Mouse (Mus musculus) myocyte (in vitro differentiated cells): ENCODE data around the gene Ndufaf5. TPM values are rescaled to one million over a fixed set of nuclear protein-coding genes. Genes with fewer than 3 reads are reported as not detected.

ENCODE experiments used
- H3K27me3 ChIP-seq: one replicate; pipeline ENCODE4 v1.6.1; 2011; ENCODE audit not compliant: control insufficient read depth, insufficient read depth, insufficient read length
- H3K36me3 ChIP-seq: one replicate; pipeline ENCODE4 v1.6.1; 2011; ENCODE audit not compliant: control insufficient read depth, insufficient read depth
- H3K4me2 ChIP-seq: one replicate; pipeline ENCODE4 v1.6.1; 2011; ENCODE audit warnings: low read depth, control low read depth
- H3K4me3 ChIP-seq: one replicate; pipeline ENCODE4 v1.5.1; 2011; ENCODE audit warnings: mild to moderate bottlenecking, control low read depth, moderate library complexity
- H3K79me2 ChIP-seq: one replicate; pipeline ENCODE4 v1.6.1; 2011; ENCODE audit not compliant: control insufficient read depth, insufficient read depth
- H3ac ChIP-seq: one replicate; pipeline ENCODE4 v1.6.1; 2011; ENCODE audit not compliant: control insufficient read depth, insufficient read length
- CEBPB ChIP-seq: IDR thresholded peaks from 2 replicates; pipeline ENCODE4 v1.6.1; 2011; ENCODE audit warnings: mild to moderate bottlenecking, moderate library complexity; ENCODE audit not compliant: poor library complexity, insufficient read depth, severe bottlenecking
- E2F4 ChIP-seq: IDR thresholded peaks from one replicate; pipeline ENCODE4 v1.6.1; 2011; ENCODE audit warnings: mild to moderate bottlenecking, control low read depth, moderate library complexity; ENCODE audit not compliant: insufficient read depth
- MAX ChIP-seq: IDR thresholded peaks from one replicate; pipeline ENCODE4 v1.6.1; 2011; ENCODE audit warnings: low read depth, mild to moderate bottlenecking, control low read depth
- MYOD1 ChIP-seq, 3 experiments: IDR thresholded peaks; one replicate each; pipeline ENCODE4 v1.6.1; 2011; ENCODE audit warnings: control low read depth in 2 of 3, low read depth in 2 of 3, mild to moderate bottlenecking in 2 of 3, moderate library complexity in 1 of 3; ENCODE audit not compliant: insufficient read length in 2 of 3, control insufficient read depth in 1 of 3
- MYOG ChIP-seq, 3 experiments: IDR thresholded peaks; one replicate each; pipeline ENCODE4 v1.6.1; 2011; ENCODE audit warnings: control low read depth in 2 of 3, low read depth in 2 of 3, mild to moderate bottlenecking in 2 of 3; ENCODE audit not compliant: insufficient read length in 2 of 3, control insufficient read depth in 1 of 3, insufficient read depth in 1 of 3
- POLR2A ChIP-seq: IDR thresholded peaks from one replicate; pipeline ENCODE4 v1.6.1; 2011; ENCODE audit warnings: low read depth, mild to moderate bottlenecking, control low read depth, moderate library complexity; ENCODE audit not compliant: insufficient read length
- POLR2AphosphoS2 ChIP-seq: IDR thresholded peaks from one replicate; pipeline ENCODE4 v1.6.1; 2011; ENCODE audit warnings: low read depth, control low read depth; ENCODE audit not compliant: insufficient read length
- REST ChIP-seq: IDR thresholded peaks from one replicate; pipeline ENCODE4 v1.6.1; 2011; ENCODE audit warnings: mild to moderate bottlenecking, control low read depth, moderate library complexity; ENCODE audit not compliant: insufficient read depth, insufficient read length
- SRF ChIP-seq: IDR thresholded peaks from one replicate; pipeline ENCODE4 v1.6.1; 2011; ENCODE audit warnings: low read depth; ENCODE audit not compliant: control insufficient read depth, insufficient read length
- TCF12 ChIP-seq: IDR thresholded peaks from one replicate; pipeline ENCODE4 v1.6.1; 2011; ENCODE audit warnings: mild to moderate bottlenecking, control low read depth; ENCODE audit not compliant: poor library complexity, insufficient read depth, severe bottlenecking
- TCF3 ChIP-seq: IDR thresholded peaks from one replicate; pipeline ENCODE4 v1.6.1; 2011; ENCODE audit warnings: low read depth, control low read depth; ENCODE audit not compliant: insufficient read length
- USF1 ChIP-seq: IDR thresholded peaks from one replicate; pipeline ENCODE4 v1.6.1; 2011; ENCODE audit warnings: low read depth, mild to moderate bottlenecking, control low read depth, moderate library complexity
- polyA plus RNA-seq: library from polyadenylated mRNA; unstranded; fragments of >200 nt; fragmentation: generic; extraction: Trizol; gene quantifications from one replicate; pipeline ENCODE4 v1.2.1, GENCODE M21; 2012; ENCODE audit warnings: missing spikeins

Ndufaf5 gene
- polyA plus RNA-seq, 1 experiment, result 22.0 TPM

DNA sequence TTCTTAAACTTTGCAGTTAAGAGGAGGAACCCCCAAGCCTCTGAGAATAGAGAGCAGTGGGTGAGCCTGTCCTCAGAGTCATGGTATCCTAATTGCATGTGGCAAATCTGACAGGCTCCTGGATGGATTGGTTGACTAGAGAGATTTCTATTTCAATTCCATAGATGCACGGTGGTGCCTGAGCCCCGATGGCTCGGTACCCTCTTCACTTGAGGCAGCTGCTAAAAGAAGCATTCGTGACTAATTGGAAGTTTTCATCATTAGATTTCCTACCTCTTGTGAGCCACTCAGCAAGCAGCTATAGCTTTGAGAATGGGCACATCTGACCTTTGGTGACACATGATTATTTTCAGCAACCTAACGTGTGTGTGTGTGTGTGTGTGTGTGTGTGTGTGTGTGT, 71.9 kb downstream of the Ndufaf5 start:
- H3K27me3 ChIP-seq, result no peaks in the 10 kb centered on the region
- TF ChIP-seq MAX, result no peak
- TF ChIP-seq SRF, result no peak
- TF ChIP-seq TCF12, result no peak
- TF ChIP-seq USF1, result no peak
- TF ChIP-seq TCF3, result no peak
- TF ChIP-seq REST, result no peak
- TF ChIP-seq CEBPB, result no peak
- TF ChIP-seq MYOG (IDR thresholded peaks at IDR 0.05; ENCODE audit: control insufficient read depth in 1 of 3, insufficient read depth in 1 of 3, insufficient read length in 2 of 3, low read depth in 2 of 3), result no peak
- TF ChIP-seq E2F4, result no peak
- no peak for TF ChIP-seq POLR2A
- no peak for TF ChIP-seq MYOD1 (IDR thresholded peaks at IDR 0.05; ENCODE audit: control insufficient read depth in 1 of 3, insufficient read length in 2 of 3, low read depth in 2 of 3)
- no peak for TF ChIP-seq POLR2AphosphoS2
- H3K36me3 ChIP-seq, result no peaks in the 10 kb centered on the region
- no peak overlapping the region for H3K4me3 ChIP-seq
- H3K4me2 ChIP-seq, result no peak overlapping the region
- no peaks in the 10 kb centered on the region for H3K79me2 ChIP-seq
- no peak overlapping the region for H3ac ChIP-seq

DNA sequence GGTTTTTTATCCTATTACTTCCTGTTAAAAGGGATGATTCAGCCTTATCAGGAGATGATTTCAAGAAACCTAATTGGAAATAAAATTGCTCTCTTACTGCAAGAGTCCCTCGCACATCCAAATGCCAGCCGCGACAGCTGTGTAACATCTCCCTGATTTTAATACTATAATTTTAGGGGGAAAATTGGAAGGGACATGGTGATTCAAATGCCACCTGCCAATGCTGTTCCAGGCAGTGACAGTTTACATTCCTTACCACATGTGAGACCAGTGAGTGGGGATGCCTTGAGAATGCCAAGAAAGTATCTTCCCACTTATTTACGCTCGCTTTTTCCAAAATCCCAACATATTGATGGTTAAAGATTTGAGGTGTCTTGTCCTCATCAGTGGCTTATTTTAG, 72.7 kb downstream of the Ndufaf5 start:
- Histone ChIP-seq H3K27me3 (no peaks in the 10 kb centered on the region), H3K79me2 (no peaks in the 10 kb centered on the region), H3K4me3 (no peak overlapping the region), H3K36me3 (no peaks in the 10 kb centered on the region), H3ac (no peak overlapping the region), H3K4me2 (no peak overlapping the region)
- TF ChIP-seq MYOG (IDR thresholded peaks at IDR 0.05; ENCODE audit: control insufficient read depth in 1 of 3, insufficient read depth in 1 of 3, insufficient read length in 2 of 3, low read depth in 2 of 3) (no peak), REST (no peak), TCF12 (no peak), E2F4 (no peak), USF1 (no peak), MAX (no peak), CEBPB (no peak), POLR2AphosphoS2 (no peak), POLR2A (no peak), MYOD1 (IDR thresholded peaks at IDR 0.05; ENCODE audit: control insufficient read depth in 1 of 3, insufficient read length in 2 of 3, low read depth in 2 of 3) (no peak), SRF (no peak), TCF3 (no peak)

Other genes starting within 250 kb of the Ndufaf5 start
- gene Tasp1, start 103.8 kb upstream of the Ndufaf5 start, polyA plus RNA-seq, result 3.8 TPM
- gene Gm17374, start 18.6 kb upstream of the Ndufaf5 start, polyA plus RNA-seq, result not detected
- gene Esf1, start 85 bp upstream of the Ndufaf5 start, polyA plus RNA-seq, result 5.7 TPM
- gene Sel1l2, start 219.1 kb downstream of the Ndufaf5 start, polyA plus RNA-seq, result not detected
- gene Macrod2, start 224.7 kb downstream of the Ndufaf5 start, polyA plus RNA-seq, result 0.96 TPM